Mouse (Mus musculus) megakaryocyte, adult 5-6 weeks (primary cell): ENCODE results near the gene Glis1. TPM values are rescaled to one million over a fixed set of nuclear protein-coding genes. Genes with fewer than 3 reads are reported as not detected.
"Not testable (repeated sequence)": the region's sequence is repeated elsewhere in the genome, so short reads cannot be mapped to it uniquely, and the experiment has no call there.

Experiments
- ATAC-seq: 2 replicates; pipeline ENCODE4 v1.8.0; 2016; ENCODE audit warnings: mild to moderate bottlenecking, inconsistent platforms; ENCODE audit not compliant: poor library complexity, severe bottlenecking
- total RNA-seq, 2 experiments: library from RNA; stranded (forward) in 1 of 2; stranded (reverse) in 1 of 2; fragments of 153-499, 151-499 nt in 1 of 2; fragments of 221-1000, 200-1000 nt in 1 of 2; gene quantifications; 2 replicates each; pipeline versions ENCODE4 v1.2.3 to v1.2.4; 2015 to 2017

The Glis1 gene
- total RNA-seq, 2 experiments from 2014 or later: 0.85 TPM; not detected in 1

DNA sequence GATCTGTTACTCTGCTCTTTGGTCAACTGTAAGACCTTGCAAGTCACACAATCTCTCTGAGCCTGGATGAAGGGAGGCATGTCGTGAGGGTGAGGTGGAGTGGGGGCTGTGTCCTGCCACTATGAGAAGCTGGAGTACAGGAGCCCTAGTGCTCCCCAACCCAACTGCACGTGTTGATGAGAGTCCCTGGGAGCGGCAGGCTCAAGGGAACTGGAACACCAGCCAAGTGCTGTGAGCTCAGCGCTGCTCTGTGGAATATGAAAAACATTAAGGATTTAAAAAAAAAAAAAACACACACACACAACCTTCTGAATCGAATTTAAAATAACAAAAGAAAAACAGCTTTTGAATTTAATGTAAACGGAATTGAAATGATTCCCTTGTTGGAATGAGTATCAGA, 141.4 kb downstream of the Glis1 start:
- no peak for ATAC-seq

GRCm38 (mm10) chr4:107576742-107577141, 142.4 kb downstream of the Glis1 start:
- peak; percentile 1; the same call in 1 of the 2 replicates for ATAC-seq

DNA sequence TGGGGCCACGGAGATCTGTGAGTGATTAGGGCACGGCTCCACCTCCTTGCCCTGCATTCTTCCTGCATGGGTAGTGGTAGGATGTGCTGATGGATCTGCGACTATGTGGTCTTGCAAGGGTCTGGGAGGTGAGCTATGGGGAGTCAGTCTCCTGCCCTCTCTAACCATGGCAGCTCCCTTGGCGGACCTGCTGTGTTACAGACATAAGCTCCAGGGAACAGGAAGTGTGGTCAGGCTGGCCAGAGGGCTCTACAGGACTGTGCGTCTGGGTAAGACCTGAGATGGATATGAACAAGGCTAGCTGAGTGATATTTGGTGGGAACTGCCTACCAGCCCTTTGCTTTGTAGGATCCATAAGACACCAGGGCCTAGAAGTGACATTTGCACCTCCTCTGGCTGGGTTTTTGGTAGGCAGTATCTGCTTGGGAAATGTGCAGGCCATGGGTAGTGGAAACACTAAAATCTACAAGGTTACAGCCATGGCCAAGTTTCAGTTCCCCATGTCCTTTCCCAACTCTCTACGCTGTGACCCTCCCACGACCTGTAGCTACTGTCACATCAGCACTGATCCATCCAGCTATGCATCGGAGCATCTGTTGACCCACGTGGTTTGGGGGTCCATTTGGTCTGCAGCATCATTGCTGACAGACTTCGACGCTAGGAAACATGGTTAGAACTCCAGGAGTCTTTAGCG, 142.9 kb downstream of the Glis1 start:
- peak; percentile 84 for ATAC-seq

- no peak for ATAC-seq
Measured at GRCm38 (mm10) chr4:107580883-107581282, 146.5 kb downstream of the Glis1 start.

GRCm38 (mm10) chr4:107586391-107586790, 152.0 kb downstream of the Glis1 start:
- ATAC-seq: no peak

DNA sequence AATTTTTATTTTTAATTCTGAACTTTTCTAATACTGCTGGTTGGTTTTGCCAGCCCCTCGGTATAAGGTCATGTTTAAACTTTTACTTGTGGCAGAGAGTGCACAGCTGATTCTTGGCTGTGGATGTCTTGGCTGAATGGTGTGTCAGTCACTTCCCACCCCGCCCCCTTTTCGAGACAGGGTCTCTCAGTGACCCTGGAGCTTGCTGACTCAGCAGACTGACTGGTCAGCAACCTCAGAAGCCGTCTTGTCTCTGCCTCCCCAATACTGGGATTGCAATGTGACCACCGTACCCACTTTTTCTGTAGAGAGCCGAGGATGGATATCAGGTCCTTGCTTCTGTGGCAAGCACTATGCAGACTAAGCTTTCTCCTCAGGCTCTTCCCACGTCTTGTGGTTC, 154.2 kb downstream of the Glis1 start:
- ATAC-seq: no peak

DNA sequence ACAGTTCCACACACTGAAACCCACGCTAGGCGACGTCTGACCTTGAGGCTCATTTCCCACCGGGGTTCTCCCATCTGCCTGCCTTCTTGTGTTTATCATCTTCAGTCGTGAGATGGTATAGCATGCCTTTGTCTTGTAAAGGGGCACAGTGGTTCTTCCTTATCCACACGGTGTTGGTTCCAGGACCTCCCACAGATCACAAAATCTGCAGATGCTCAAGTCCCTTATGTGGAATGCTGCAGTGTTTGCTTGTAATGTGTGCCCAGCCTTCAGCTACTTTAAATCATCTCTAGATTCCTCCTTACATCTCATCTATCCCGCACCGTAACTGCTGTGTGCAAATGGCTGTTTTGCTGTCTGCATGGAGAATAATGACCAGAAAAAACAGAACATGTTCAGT, 154.7 kb downstream of the Glis1 start:
- ATAC-seq: no peak

DNA sequence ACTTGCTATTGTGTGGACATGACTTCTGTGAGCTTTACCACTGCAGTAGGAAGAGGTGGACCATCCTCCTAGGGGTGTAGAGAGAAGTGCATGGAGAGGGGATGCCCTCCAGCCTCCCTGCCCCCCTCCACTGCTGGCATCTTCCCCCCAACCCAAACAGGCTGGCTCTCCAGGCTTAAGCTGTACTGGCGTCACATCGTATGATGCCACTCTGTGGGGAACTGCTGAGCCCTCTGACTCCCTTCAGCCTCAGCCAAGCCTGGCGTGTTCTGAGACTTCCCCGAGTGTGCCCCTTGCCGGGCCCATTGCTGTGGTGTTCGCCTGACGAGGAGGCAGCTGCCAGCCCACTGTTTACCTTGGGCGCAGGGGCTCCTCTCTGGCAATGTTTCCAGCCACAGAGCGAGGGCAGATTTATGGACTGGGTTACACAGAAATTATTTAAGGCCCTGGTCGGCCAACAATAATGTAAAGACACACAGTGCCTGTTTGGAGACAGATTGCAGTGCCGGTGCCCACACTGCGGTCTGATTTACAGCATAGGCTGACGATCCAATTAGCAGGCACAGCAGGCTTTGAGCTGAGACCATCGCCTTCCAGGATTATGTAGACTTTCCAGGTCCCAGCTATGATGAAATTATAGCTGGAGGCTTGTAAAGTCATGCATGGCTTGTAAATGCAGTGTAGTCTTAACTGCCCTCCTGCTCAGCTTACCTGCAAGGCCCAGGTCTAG, 156.6 kb downstream of the Glis1 start:
- ATAC-seq: no peak

- no peak for ATAC-seq
Measured at GRCm38 (mm10) chr4:107593426-107593825, 159.0 kb downstream of the Glis1 start.

DNA sequence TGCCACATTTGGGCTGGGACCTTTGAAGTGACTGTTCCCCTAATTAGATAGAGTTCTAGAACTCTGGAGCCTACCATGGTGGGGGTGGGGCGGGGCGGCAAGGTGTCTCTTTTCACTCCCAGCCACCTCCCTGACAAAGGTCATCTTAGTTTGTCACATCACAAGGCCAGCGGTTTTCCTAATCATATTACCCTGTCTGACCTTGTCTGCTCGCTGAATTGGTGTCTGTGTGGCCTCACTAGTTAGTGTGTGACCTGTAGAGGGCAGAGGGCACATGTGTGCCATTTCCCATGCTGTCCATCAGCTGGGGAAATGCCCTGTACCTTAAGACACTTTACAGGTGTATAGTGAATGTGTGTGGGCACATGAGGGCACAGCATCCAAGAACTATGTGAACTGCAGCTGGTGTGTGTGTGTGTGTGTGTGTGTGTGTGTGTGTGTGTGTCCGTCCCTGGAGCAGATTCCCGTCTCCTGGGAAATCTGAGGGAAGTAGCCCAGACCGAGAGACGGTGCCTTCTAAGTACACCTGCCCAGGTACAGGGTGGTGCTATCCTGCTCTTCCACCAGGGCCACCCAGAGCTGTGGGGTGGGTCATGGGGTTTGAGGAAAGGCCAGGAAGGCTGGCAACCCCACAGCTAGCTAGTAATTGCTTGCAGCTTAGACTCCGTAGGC, 163.0 kb downstream of the Glis1 start:
- ATAC-seq: no peak

DNA sequence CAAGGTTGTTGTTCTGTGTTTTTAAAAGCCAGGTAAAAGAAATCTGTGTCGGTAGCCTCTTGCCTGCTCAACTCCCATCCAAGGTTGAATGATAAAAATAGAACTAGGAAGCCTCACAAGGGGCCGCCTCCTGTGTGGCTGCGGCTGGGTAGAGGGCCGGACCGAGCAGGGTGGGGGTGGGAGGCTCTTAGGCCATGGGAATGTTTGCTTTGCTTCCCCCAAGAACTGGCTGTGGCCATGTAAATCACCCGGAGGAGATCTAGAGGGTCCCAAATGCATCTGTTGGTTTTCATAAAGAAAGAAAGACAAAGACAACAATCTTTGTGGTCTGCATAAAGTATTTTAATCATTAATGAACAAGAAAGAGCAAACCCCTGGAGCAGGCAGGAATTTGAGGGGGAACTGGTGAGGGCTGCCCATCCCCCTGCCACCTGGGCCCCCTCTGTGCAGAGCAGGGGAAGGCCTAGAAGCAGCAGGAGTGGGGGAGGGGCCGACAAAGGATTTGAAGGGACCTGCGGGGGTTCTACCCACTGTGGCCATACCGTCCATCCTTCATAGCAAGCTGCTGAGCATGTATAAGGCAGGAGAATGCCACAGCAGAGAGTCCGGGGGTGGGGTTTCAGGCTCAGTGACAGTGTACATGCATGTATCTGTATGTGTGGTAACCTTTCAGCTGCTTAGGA, 163.6 kb downstream of the Glis1 start:
- ATAC-seq: no peak

DNA sequence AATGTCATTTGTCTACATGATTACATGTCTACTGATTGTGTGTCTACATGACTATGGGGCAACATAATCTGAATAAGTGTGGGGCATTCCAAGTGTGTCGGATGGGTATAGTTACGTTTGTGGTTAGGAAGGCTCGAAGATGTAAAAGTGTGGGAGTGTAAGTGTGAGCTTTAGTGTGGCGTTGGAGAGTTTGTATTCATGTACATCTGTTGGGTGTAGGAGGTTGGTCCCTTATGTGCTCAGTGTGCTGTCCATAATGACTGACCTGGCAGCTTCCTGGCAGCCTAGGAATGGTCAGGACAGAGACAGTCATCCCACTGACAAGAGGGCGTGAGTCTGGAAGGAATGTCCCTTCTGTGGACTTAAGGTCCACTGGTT, 164.2 kb downstream of the Glis1 start:
- ATAC-seq: not testable (repeated sequence)

- no peak for ATAC-seq
Measured at GRCm38 (mm10) chr4:107602284-107602683, 167.9 kb downstream of the Glis1 start.

DNA sequence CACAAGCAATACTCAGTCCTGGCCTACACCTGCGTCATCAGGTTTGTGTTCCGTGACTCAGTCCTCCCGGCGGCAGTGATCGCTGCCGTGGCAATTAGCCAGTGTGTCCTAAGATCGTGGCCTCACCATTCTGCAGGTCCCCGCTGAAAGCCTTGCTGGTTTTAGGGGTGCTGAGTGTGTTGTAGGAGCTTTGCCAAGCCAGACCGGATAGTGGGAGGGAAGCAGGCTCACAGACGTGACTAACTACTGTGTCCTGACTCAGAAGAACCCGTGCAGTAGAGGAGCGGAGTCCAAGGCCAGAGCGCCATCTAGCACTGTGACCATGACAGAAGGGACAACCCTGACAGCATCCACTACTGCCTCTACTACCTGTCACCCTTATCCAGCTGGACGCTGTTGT, 168.4 kb downstream of the Glis1 start:
- no peak for ATAC-seq

DNA sequence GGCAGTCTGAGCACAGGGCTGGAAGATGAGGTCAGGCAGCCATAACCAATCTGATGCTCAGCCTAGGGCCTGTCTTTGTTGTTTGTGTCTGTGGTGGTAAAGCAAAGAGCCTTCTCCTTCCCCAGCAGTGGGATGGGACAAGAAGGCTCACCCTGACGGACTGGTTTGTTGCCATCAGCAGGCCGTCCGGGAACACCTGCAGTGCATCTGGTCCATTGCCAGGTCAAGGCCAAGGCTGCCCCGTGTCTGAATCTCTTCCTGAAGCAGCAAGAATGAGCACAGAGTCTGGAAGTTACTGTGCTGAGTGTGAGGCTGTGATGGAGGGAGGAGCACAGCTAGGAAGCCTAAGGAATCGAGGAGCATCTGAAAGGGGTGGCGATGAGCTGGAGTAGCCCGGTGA, 168.8 kb downstream of the Glis1 start:
- ATAC-seq: no peak

DNA sequence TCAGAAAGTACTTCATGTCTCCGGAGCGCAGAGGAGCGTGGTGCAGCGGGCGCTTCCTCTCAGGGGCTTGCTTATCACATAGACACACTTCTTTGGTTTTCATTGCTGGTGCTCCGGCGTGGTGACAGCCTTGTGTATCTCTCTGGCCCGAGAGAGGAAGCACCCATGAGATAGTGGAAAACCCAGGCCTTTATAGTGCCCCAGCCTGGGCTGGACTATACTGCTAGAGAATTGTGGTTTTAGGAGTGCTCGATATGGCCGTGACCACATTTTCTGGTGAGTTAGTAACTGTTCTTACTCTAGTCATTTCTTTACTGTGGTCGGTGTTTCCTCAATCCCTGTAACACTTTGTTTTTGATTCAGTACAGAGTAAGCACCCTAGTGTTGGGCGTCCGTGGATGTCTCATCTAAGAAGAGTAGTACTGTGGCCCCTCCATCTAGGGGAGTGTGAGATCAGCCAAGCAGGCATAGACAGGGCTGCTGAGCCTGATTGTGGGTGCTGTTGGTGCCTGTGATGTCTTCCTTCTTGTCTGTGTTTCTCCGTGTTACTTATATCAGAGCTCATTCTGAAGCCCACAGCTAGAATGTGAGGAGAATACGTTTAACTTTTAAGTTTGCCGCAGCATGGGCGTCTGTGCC, 171.7 kb downstream of the Glis1 start:
- ATAC-seq: peak; percentile 40

DNA sequence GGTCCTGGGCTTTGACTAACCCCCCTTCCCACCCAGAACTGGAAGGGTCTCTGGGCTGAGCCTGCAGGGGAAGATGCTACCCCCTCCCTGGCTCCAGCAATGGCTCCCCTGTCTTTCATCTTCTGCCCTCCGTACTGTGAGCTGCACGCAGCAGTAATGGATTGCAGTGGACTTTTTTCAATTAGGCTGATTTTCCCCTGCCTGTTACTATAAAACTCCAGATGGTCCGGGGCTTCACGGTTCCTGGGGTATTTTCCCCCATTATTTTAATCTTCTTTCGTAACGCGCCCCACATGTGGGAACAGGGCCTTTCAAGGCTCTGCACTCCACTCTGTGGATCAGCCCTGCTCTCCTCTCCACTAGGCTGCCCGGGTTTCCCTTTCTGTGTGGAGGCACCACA, 175.4 kb downstream of the Glis1 start:
- ATAC-seq: no peak

GRCm38 (mm10) chr4:107611888-107612650, 177.7 kb downstream of the Glis1 start:
- no peak for ATAC-seq

DNA sequence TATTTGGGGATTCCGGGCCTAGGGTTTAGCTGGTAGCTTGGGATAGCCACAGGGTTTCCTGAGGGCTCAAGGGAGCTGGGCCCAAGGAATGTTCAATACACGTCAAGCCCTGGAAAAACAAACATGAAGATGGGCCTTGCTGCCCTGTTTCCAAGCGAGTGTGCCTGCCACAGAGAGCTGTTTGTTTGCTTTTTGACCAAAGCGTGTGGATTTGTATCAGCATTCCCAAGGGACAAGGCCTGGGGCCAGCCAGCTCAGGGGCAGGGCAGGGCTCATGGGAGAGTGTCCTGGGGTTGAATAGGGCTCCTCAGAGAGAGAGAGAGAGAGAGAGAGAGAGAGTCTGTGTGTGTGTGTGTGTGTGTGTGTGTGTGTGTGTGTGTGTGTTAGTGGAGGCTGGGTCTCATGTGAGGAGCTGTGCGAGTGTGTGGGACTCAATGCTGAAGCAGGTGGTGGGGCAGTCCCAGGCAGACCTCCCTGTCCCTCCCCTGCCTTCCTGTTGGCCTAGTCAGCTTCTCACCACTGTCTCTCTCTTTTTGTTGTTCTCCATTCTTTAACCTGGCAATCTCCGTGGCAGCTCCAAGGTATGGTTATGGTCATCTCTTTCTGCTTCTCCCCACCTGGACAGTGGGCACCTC, 183.3 kb downstream of the Glis1 start:
- no peak for ATAC-seq

GRCm38 (mm10) chr4:107619487-107619886, 185.1 kb downstream of the Glis1 start:
- ATAC-seq: no peak
